Mouse (Mus musculus) neural tube, postnatal 0 days (tissue): Measurements from ENCODE around the gene Rtraf. TPM values are rescaled to one million over a fixed set of nuclear protein-coding genes. Genes with fewer than 3 reads are reported as not detected.

Source experiments
- polyA plus RNA-seq: library from polyadenylated mRNA; unstranded; fragments of >200 nt; fragmentation: Nextera tagmentation; extraction: Ambion mirVana; gene quantifications from 2 replicates; pipeline ENCODE4 v1.2.1, GENCODE M21; 2015

Gene Rtraf
- 139 and 164 TPM in 2 replicates for polyA plus RNA-seq

DNA sequence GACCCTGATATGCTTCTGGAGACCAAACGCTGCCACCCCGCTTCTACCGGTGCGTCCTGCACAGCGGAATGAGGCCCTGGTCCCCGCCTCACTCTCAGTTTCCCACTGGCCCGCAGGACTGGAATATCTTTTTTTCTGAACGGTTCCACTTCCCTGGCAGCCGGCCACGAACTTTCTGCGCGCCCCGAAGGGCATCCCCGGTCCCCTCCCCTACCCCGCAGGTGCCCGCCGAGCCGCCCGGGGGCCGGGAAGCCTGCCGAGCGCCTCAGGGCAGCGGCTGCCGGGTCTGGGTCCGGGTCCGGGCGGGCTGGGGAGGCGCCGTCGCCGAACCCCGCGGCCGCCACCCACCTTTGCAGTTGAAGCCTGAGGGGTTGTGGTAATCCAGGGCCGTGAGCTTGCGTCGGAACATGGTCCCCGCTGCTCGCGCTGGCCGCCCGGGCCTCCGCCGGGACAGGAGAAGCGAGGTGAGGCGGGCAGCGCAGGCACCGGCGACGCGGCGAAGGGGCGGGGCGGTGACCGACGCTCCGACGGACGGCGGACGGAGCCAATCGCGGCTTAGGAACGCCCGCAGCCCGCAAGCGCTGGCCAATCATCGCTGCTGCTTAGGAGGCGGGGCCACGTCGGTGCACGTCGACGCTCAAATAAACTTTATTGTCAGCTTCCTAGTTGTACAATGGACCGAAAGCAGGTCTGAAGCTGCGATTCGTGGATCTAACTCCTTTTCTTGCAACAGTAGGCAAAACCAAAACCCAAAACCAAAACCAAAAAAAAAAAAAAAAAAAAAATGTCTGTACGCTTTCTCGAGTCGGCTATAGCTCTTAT, at the start of gene Rtraf:
TSS of gene Rtraf (minus strand) at position 504 of the 822 bp plus-strand sequence.

Other genes with a start within 250 kb of the Rtraf start
- 4.0 and 4.3 TPM in 2 replicates for gene Gm2237, start 238.7 kb downstream of the Rtraf start, polyA plus RNA-seq
- gene Gm5458, start 221.2 kb downstream of the Rtraf start, polyA plus RNA-seq, result 0.48 TPM in 1 of 2 replicates, not detected in the other
- gene Nid2, start 72.6 kb downstream of the Rtraf start, polyA plus RNA-seq, result 20.5 and 25.9 TPM in 2 replicates
- 219 and 247 TPM in 2 replicates for gene Gng2, start 153.8 kb upstream of the Rtraf start, polyA plus RNA-seq